Mouse (Mus musculus) testis, adult 2 months (tissue): ENCODE results near the gene Gpr15. TPM values are rescaled to one million over a fixed set of nuclear protein-coding genes. Genes with fewer than 3 reads are reported as not detected.

Source experiments
- H3K27ac ChIP-seq: fragments of 200-500 bp; 2 replicates; pipeline ENCODE4 v1.5.1; 2012; ENCODE audit warnings: low read depth, low read length; ENCODE audit not compliant: control insufficient read depth, insufficient read depth
- H3K27me3 ChIP-seq: fragments of 200-500 bp; 2 replicates; pipeline ENCODE4 v1.6.1; 2012; ENCODE audit warnings: mild to moderate bottlenecking, low read length, moderate library complexity; ENCODE audit not compliant: control insufficient read depth, insufficient read depth
- H3K36me3 ChIP-seq: fragments of 200-500 bp; 2 replicates; pipeline ENCODE4 v1.6.1; 2012; ENCODE audit warnings: mild to moderate bottlenecking, low read length; ENCODE audit not compliant: control insufficient read depth, insufficient read depth
- H3K4me1 ChIP-seq: fragments of 200-500 bp; 2 replicates; pipeline ENCODE4 v1.6.1; 2012; ENCODE audit warnings: low read length; ENCODE audit not compliant: control insufficient read depth, insufficient read depth
- H3K4me3 ChIP-seq: fragments of 200-500 bp; 2 replicates; pipeline ENCODE4 v1.5.1; 2012; ENCODE audit warnings: low read depth, mild to moderate bottlenecking, low read length, moderate library complexity, mixed read lengths; ENCODE audit not compliant: control insufficient read depth
- CTCF ChIP-seq: fragments of 200-500 bp; IDR thresholded peaks from 2 replicates; pipeline ENCODE4 v1.5.1; 2012; ENCODE audit warnings: low read depth, mild to moderate bottlenecking, inconsistent platforms, low read length, moderate library complexity; ENCODE audit not compliant: control insufficient read depth, insufficient read depth, insufficient replicate concordance
- POLR2A ChIP-seq: fragments of 200-500 bp; IDR thresholded peaks from 2 replicates; pipeline ENCODE4 v1.6.1; 2012; ENCODE audit warnings: low read depth, mild to moderate bottlenecking, inconsistent platforms, low read length, moderate library complexity; ENCODE audit not compliant: control insufficient read depth
- polyA plus RNA-seq: library from polyadenylated mRNA; depleted of rRNA; stranded (reverse); fragments of >200 nt; gene quantifications from 2 replicates; pipeline ENCODE4 v1.2.3, GENCODE M21; 2012

Gpr15 gene
- polyA plus RNA-seq, 1 experiment = 4.2 TPM

GRCm38 (mm10) chr16:58700816-58701424 is 17.9 kb downstream of the Gpr15 start:
- no peak overlapping the region for H3K4me3 ChIP-seq
- no peaks in the 10 kb centered on the region for H3K27me3 ChIP-seq
- TF ChIP-seq CTCF (no peak), POLR2A (no peak)
- H3K4me1 ChIP-seq = no peaks in the 10 kb centered on the region
- H3K36me3 ChIP-seq = no peaks in the 10 kb centered on the region
- no peak overlapping the region for H3K27ac ChIP-seq

GRCm38 (mm10) chr16:58700174-58700573 is 18.7 kb downstream of the Gpr15 start:
- Histone ChIP-seq H3K4me3 (no peak overlapping the region), H3K36me3 (no peaks in the 10 kb centered on the region), H3K27me3 (no peaks in the 10 kb centered on the region), H3K4me1 (no peaks in the 10 kb centered on the region), H3K27ac (no peak overlapping the region)
- TF ChIP-seq POLR2A = no peak
- no peak for TF ChIP-seq CTCF

- Histone ChIP-seq H3K4me1 (no peaks in the 10 kb centered on the region), H3K27ac (no peak overlapping the region), H3K36me3 (no peaks in the 10 kb centered on the region), H3K4me3 (no peak overlapping the region), H3K27me3 (no peaks in the 10 kb centered on the region)
- TF ChIP-seq CTCF = no peak
- TF ChIP-seq POLR2A = no peak
Measured at GRCm38 (mm10) chr16:58697261-58697660, 21.6 kb downstream of the Gpr15 start.

GRCm38 (mm10) chr16:58696796-58697195 is 22.1 kb downstream of the Gpr15 start:
- H3K4me3 ChIP-seq = no peak overlapping the region
- no peak for TF ChIP-seq POLR2A
- TF ChIP-seq CTCF = no peak

GRCm38 (mm10) chr16:58694091-58694490 is 24.8 kb downstream of the Gpr15 start:
- no peak overlapping the region for H3K27ac ChIP-seq

More at GRCm38 (mm10) chr16:58696796-58697195, 22.1 kb downstream of the Gpr15 start:
- no peaks in the 10 kb centered on the region for H3K27me3 ChIP-seq
- no peaks in the 10 kb centered on the region for H3K36me3 ChIP-seq
- H3K27ac ChIP-seq = no peak overlapping the region
- H3K4me1 ChIP-seq = no peaks in the 10 kb centered on the region

GRCm38 (mm10) chr16:58690322-58690732 is 28.5 kb downstream of the Gpr15 start:
- no peak for TF ChIP-seq CTCF
- Histone ChIP-seq H3K27ac (no peak overlapping the region), H3K36me3 (no peaks in the 10 kb centered on the region), H3K4me3 (no peak overlapping the region), H3K4me1 (no peaks in the 10 kb centered on the region), H3K27me3 (no peaks in the 10 kb centered on the region)

More at GRCm38 (mm10) chr16:58694091-58694490, 24.8 kb downstream of the Gpr15 start:
- no peaks in the 10 kb centered on the region for H3K27me3 ChIP-seq
- TF ChIP-seq POLR2A = no peak
- no peak for TF ChIP-seq CTCF
- H3K4me1 ChIP-seq = no peaks in the 10 kb centered on the region
- H3K4me3 ChIP-seq = no peak overlapping the region
- no peaks in the 10 kb centered on the region for H3K36me3 ChIP-seq

- H3K4me3 ChIP-seq = no peak overlapping the region
- H3K36me3 ChIP-seq = no peaks in the 10 kb centered on the region
- H3K27me3 ChIP-seq = no peaks in the 10 kb centered on the region
- H3K27ac ChIP-seq = no peak overlapping the region
- H3K4me1 ChIP-seq = no peaks in the 10 kb centered on the region
- no peak for TF ChIP-seq CTCF
- no peak for TF ChIP-seq POLR2A
Measured at GRCm38 (mm10) chr16:58689555-58690169, 29.2 kb downstream of the Gpr15 start.
